Mouse (Mus musculus) heart, embryonic 14.5 days (tissue): Measurements from ENCODE around the gene Brca2. TPM values are rescaled to one million over a fixed set of nuclear protein-coding genes. Genes with fewer than 3 reads are reported as not detected.
"Not testable (repeated sequence)": the region's sequence is repeated elsewhere in the genome, so short reads cannot be mapped to it uniquely, and the experiment has no call there.

Experiments
- ATAC-seq: fragments of 200-750 bp; cut with Nextera tagmentation; 2 replicates; pipeline ENCODE4 v1.8.0; 2017; ENCODE audit warnings: low read depth, moderate TSS enrichment; ENCODE audit not compliant: insufficient number of reproducible peaks, insufficient read depth, low FRiP score
- H3K27ac ChIP-seq, 2 experiments: fragments of 200-500 bp in 1 of 2; fragments of 300-500 bp in 1 of 2; sonication (generic) in 1 of 2; replicated peaks in 1 of 2; 2 replicates each; pipeline ENCODE4 v1.5.1; 2012 to 2014; ENCODE audit warnings: low read depth in 2 of 2, low read length in 2 of 2, control low read depth in 1 of 2, mild to moderate bottlenecking in 1 of 2, mixed read lengths in 1 of 2; ENCODE audit not compliant: control insufficient read depth in 1 of 2, insufficient read depth in 1 of 2
- H3K27me3 ChIP-seq: fragments of 300-500 bp; sonication (generic); 2 replicates; pipeline ENCODE4 v1.6.1; 2014; ENCODE audit warnings: mild to moderate bottlenecking, low read length, control low read depth; ENCODE audit not compliant: control insufficient read depth, insufficient read depth
- H3K36me3 ChIP-seq: fragments of 300-500 bp; sonication (generic); 2 replicates; pipeline ENCODE4 v1.6.1; 2014; ENCODE audit warnings: mild to moderate bottlenecking, control low read depth, low read length, mixed read lengths; ENCODE audit not compliant: control insufficient read depth, insufficient read depth
- H3K4me1 ChIP-seq, 2 experiments: fragments of 200-500 bp in 1 of 2; fragments of 300-500 bp in 1 of 2; sonication (generic) in 1 of 2; 2 replicates each; pipeline ENCODE4 v1.6.1; 2012 to 2014; ENCODE audit warnings: low read length in 2 of 2, control low read depth in 1 of 2, mixed read lengths in 1 of 2; ENCODE audit not compliant: control insufficient read depth in 2 of 2, insufficient read depth in 2 of 2
- H3K4me2 ChIP-seq: fragments of 300-500 bp; sonication (generic); 2 replicates; pipeline ENCODE4 v1.6.1; 2014; ENCODE audit warnings: mild to moderate bottlenecking, low read length
- H3K4me3 ChIP-seq, 2 experiments: fragments of 200-500 bp in 1 of 2; fragments of 300-500 bp in 1 of 2; sonication (generic) in 1 of 2; 2 replicates each; pipeline ENCODE4 v1.5.1; 2012 to 2014; ENCODE audit warnings: low read length in 2 of 2, mild to moderate bottlenecking in 2 of 2, control low read depth in 1 of 2, low read depth in 1 of 2, moderate library complexity in 1 of 2; ENCODE audit not compliant: control insufficient read depth in 1 of 2, insufficient read depth in 1 of 2
- H3K9ac ChIP-seq: fragments of 300-500 bp; sonication (generic); 2 replicates; pipeline ENCODE4 v1.6.1; 2014; ENCODE audit warnings: mild to moderate bottlenecking, low read length
- H3K9me3 ChIP-seq: fragments of 300-500 bp; sonication (generic); 2 replicates; pipeline ENCODE4 v1.6.1; 2016; ENCODE audit warnings: low read length, control low read depth; ENCODE audit not compliant: control insufficient read depth
- WGBS: fragments of 180-500 bp; shearing (Covaris S2); extraction: QIAGEN DNeasy Blood & Tissue Kit; methylation state at CpG from one replicate; pipeline ENCODE4 v1.1.7; 2014; 5-methylcytosine and 5-hydroxymethylcytosine counted together
- polyA plus RNA-seq: library from polyadenylated mRNA; unstranded; fragments of >200 nt; fragmentation: Nextera tagmentation; extraction: Ambion mirVana; gene quantifications from 2 replicates; pipeline ENCODE4 v1.2.1, GENCODE M21; 2014

The Brca2 gene
- 14.4 and 21.2 TPM in 2 replicates for polyA plus RNA-seq

GRCm38 (mm10) chr5:150521937-150522866 lies at the start of gene Brca2:
Gene Brca2, plus strand, starts transcription at chr5:150522630.
- Histone ChIP-seq H3K4me3 (peak within 1 kb of the TSS; percentile 83 to 89), H3K27ac (peak within 1 kb of the TSS; percentile 48 to 72), H3K9me3 (no peaks in the 10 kb centered on the region), H3K36me3 (0 out of 2 replicates have a peak, but pooled peaks cover 3% of the 10 kb centered on the region), H3K9ac (peak within 1 kb of the TSS; percentile 96), H3K27me3 (no peaks in the 10 kb centered on the region), H3K4me1 (peaks cover 0 to 2% of the 10 kb centered on the region in 2 experiments; a peak in 1 of 4 replicates), H3K4me2 (peak within 1 kb of the TSS; percentile 86)
- WGBS = 6% methylated on average over 62 of the region's 63 CpGs
- ATAC-seq = peak; percentile 87

DNA sequence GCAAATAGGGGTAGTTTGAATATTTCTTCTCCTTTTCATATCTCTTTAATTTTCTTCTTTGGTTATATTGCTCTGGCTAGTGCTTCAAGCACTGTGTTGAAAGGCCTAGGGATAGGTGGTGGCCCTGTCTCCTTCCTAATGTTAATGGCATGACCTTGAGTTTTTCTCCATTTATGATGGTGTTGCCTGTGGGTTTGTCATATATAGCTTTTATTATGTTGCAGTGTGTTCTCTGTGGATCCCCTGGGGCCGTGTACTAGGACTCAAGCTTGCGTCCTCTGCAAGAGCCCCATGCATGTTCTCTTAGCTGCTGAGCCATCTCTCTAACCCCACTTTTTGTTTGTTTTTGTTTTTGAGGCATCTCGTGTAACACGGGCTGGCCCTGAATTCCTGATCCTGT lies 45.1 kb upstream of the Brca2 start:
- 74% methylated on average over 4 of the region's 4 CpGs for WGBS
- Histone ChIP-seq H3K27me3 (no peaks in the 10 kb centered on the region), H3K4me3 (no peak overlapping the region), H3K27ac (0 out of 4 replicates have a peak overlapping the region, but pooled peaks of 1 of the 2 experiments have one; percentile 53), H3K4me1 (no peaks in the 10 kb centered on the region), H3K9ac (no peak overlapping the region), H3K4me2 (no peak overlapping the region), H3K9me3 (peaks cover 10% of the 10 kb centered on the region; the same call in 1 of the 2 replicates), H3K36me3 (peaks cover 71% of the 10 kb centered on the region)
- no peak for ATAC-seq

- peak overlapping the region; percentile 47 to 53; a peak in 2 of 4 replicates for H3K27ac ChIP-seq
Observed at GRCm38 (mm10) chr5:150478612-150479011, 43.8 kb upstream of the Brca2 start.

GRCm38 (mm10) chr5:150485198-150485597 lies 37.2 kb upstream of the Brca2 start:
- Histone ChIP-seq H3K9me3 (no peaks in the 10 kb centered on the region), H3K4me3 (no peak overlapping the region), H3K9ac (no peak overlapping the region), H3K36me3 (peaks cover 58% of the 10 kb centered on the region), H3K27ac (no peak overlapping the region), H3K4me1 (no peaks in the 10 kb centered on the region), H3K4me2 (no peak overlapping the region), H3K27me3 (no peaks in the 10 kb centered on the region)
- 62% methylated on average over 3 of the region's 3 CpGs for WGBS
- ATAC-seq = no peak

More at GRCm38 (mm10) chr5:150478612-150479011, 43.8 kb upstream of the Brca2 start:
- Histone ChIP-seq H3K27me3 (no peaks in the 10 kb centered on the region), H3K4me1 (no peaks in the 10 kb centered on the region), H3K4me3 (no peak overlapping the region), H3K9ac (no peak overlapping the region), H3K36me3 (peaks cover 71% of the 10 kb centered on the region), H3K4me2 (no peak overlapping the region), H3K9me3 (0 out of 2 replicates have a peak, but pooled peaks cover 7% of the 10 kb centered on the region)
- 60% methylated on average over 4 of the region's 4 CpGs for WGBS
- peak; percentile 68 for ATAC-seq

DNA sequence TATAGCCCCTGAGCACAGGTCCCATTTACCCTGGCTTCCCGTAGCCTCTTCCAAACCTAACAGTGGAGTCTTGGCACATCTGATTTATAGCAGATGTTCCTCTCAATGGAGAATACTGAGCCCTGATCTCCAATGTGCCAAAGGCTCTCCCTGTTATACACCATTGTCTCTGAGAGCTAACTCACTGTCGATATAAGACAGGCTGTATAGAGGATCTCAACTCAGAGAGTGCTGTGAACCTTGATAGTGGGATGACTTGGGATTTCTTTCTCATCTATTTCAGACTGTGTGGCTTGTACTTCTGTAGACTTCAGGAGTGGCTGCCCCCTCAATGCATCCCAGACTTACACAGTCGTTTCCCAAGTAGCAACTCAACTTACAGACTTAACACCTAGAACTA lies 32.1 kb upstream of the Brca2 start:
- ATAC-seq = no peak
- H3K9me3 ChIP-seq = no peaks in the 10 kb centered on the region
- H3K4me1 ChIP-seq = no peaks in the 10 kb centered on the region
- H3K4me3 ChIP-seq = no peak overlapping the region
- peaks cover 48% of the 10 kb centered on the region for H3K36me3 ChIP-seq
- H3K4me2 ChIP-seq = no peak overlapping the region
- H3K9ac ChIP-seq = no peak overlapping the region
- no peaks in the 10 kb centered on the region for H3K27me3 ChIP-seq
- 83% methylated on average over 3 of the region's 3 CpGs for WGBS
- H3K27ac ChIP-seq = no peak overlapping the region

- ATAC-seq = no peak
- H3K9ac ChIP-seq = no peak overlapping the region
- H3K27ac ChIP-seq = no peak overlapping the region
- peaks cover 48% of the 10 kb centered on the region for H3K36me3 ChIP-seq
- H3K4me2 ChIP-seq = no peak overlapping the region
- no peak overlapping the region for H3K4me3 ChIP-seq
- 78% methylated on average over 8 of the region's 8 CpGs for WGBS
- H3K4me1 ChIP-seq = no peaks in the 10 kb centered on the region
- no peaks in the 10 kb centered on the region for H3K27me3 ChIP-seq
- H3K9me3 ChIP-seq = no peaks in the 10 kb centered on the region
Observed at GRCm38 (mm10) chr5:150490821-150491220, 31.6 kb upstream of the Brca2 start.

DNA sequence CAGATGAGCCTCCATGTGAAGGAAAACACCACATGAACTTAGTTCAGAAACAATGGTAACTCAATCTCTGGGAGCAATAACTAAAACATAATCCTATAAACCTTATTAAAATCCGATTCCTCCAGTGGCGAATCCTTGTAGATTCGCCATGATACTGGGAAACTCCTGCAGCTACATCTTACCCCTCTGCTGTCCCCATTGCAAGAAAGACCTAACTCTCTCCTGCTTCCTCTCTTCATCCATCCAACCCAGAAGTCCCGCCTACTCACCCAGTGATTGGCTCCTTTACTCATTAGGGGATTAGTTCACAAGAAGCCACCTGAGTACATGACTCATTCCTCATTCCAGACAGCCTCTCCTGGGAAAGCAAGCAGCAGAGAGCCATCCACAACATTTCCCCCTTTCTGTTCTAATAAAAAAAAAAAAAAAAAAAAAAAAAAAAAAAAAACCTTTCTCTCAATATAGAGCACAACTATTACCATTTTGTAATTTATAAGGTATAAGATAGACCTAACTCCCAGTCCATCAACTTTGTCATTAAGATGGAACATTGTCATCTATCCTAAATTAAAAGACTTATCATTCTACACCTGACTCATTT lies 30.8 kb upstream of the Brca2 start:
- not testable (repeated sequence) for H3K27ac ChIP-seq, ATAC-seq, H3K4me3 ChIP-seq, H3K9ac ChIP-seq, H3K4me1 ChIP-seq, H3K4me2 ChIP-seq, H3K9me3 ChIP-seq, H3K27me3 ChIP-seq
- WGBS = 90% methylated on average over 4 of the region's 4 CpGs
- peaks cover 55% of the 10 kb centered on the region for H3K36me3 ChIP-seq
